Mouse (Mus musculus) limb, embryonic 10.5 days (tissue): Measurements from ENCODE around the gene Rhof. TPM values are rescaled to one million over a fixed set of nuclear protein-coding genes. Genes with fewer than 3 reads are reported as not detected.

Experiments
- DNase-seq: peaks from one replicate; pipeline ENCODE4 v3.0.0-alpha.2; 2017; ENCODE audit warnings: low spot score
- H3K27ac ChIP-seq: fragments of 300-500 bp; sonication (generic); 2 replicates; pipeline ENCODE4 v1.5.1; 2016; ENCODE audit warnings: mild to moderate bottlenecking
- H3K27me3 ChIP-seq: fragments of 300-500 bp; sonication (generic); 2 replicates; pipeline ENCODE4 v1.6.1; 2016; ENCODE audit warnings: low read depth, mild to moderate bottlenecking; ENCODE audit not compliant: poor library complexity, severe bottlenecking
- H3K36me3 ChIP-seq: fragments of 300-500 bp; sonication (generic); 2 replicates; pipeline ENCODE4 v1.6.1; 2016; ENCODE audit warnings: mild to moderate bottlenecking, moderate library complexity
- H3K4me1 ChIP-seq: fragments of 300-500 bp; sonication (generic); 2 replicates; pipeline ENCODE4 v1.6.1; 2016
- H3K4me3 ChIP-seq: fragments of 300-500 bp; sonication (generic); 2 replicates; pipeline ENCODE4 v1.5.1; 2016; ENCODE audit warnings: mild to moderate bottlenecking, moderate library complexity
- H3K9me3 ChIP-seq: fragments of 300-500 bp; sonication (generic); replicated peaks from 2 replicates; pipeline ENCODE4 v1.6.1; 2016; ENCODE audit warnings: mild to moderate bottlenecking
- WGBS: fragments of 180-500 bp; shearing (Covaris S2); methylation state at CpG from one replicate; pipeline ENCODE4 v1.1.7; 2016; 5-methylcytosine and 5-hydroxymethylcytosine counted together
- polyA plus RNA-seq: library from polyadenylated mRNA; unstranded; fragments of >200 nt; fragmentation: Nextera tagmentation; extraction: Ambion mirVana; gene quantifications from 2 replicates; pipeline ENCODE4 v1.2.1, GENCODE M21; 2016

The Rhof gene
- polyA plus RNA-seq, result 1.8 and 2.0 TPM in 2 replicates

DNA sequence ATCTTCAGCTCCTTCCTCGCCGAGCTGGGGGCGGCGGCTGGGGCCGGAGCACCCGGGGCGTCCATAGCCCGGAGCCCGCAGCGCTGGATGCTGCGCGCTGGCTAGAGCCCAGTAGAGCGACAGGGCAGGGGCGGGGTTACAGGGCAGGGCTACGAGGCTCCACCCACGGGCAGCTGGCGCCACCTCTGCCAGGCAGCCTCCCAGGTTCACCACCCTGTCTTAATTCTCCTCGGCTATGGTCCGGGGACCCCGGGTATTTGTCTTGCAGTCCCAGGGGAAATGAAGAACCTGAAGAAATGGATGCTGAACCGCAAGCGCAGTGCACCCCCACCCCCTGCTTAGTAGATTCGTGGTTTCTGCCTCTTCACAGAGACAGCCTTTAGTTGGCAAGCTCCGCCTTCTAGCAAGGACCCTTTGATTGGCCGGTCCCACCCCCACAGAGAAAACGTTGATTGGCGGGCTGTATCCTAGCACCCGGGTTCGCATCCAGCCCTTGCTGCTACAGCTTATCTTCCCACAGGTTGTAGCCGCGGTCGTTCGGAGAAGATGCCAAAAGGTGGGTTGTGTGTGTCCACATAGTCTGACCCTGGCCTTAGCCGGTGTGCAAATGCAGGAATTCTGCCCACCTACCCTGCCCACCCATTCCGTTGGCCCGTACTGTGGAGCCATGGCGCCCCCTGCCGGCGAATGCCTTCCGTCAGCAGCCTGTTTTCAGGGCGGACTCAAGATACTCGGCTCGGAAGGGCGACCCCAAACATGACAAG is at the start of gene Rhof:
TSS of gene Rhof (minus strand) at position 385 of the 764 bp plus-strand sequence.
- peaks cover 64% of the 10 kb centered on the region for H3K4me1 ChIP-seq
- H3K4me3 ChIP-seq, result peak within 1 kb of the TSS; percentile 53
- H3K27ac ChIP-seq, result peak within 1 kb of the TSS; percentile 69
- peak; percentile 87 for DNase-seq
- H3K36me3 ChIP-seq, result peaks cover 48% of the 10 kb centered on the region
- H3K27me3 ChIP-seq, result peaks cover 4% of the 10 kb centered on the region; the same call in 1 of the 2 replicates
- no peaks in the 10 kb centered on the region for H3K9me3 ChIP-seq
- WGBS, result 3% methylated on average over 44 of the region's 44 CpGs

DNA sequence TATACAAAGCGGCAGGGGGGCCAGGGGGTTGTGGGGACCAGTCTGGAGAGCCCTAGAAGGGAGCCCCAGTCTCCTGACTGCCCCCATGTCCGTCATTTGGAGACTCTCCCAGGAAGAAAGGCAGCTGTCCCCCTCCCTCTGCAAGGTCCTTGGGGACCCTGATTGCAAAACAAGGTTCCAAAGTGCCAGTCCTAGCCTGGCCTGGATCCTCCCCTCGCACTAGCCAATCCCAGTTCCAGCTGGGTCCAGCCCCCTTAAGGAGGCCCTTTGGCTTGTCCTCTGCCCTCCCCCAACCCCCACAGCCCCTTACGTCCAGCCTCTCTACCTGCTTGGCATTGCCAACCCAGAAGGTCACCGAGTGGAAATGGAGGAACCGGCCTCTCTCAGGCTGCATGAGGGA is 49.0 kb upstream of the Rhof start:
- DNase-seq, result no peak
- Histone ChIP-seq H3K4me1 (no peaks in the 10 kb centered on the region), H3K36me3 (no peaks in the 10 kb centered on the region), H3K9me3 (no peaks in the 10 kb centered on the region), H3K27me3 (0 out of 2 replicates have a peak, but pooled peaks cover 5% of the 10 kb centered on the region), H3K4me3 (no peak overlapping the region), H3K27ac (no peak overlapping the region)
- WGBS, result 79% methylated on average over 6 of the region's 6 CpGs

DNA sequence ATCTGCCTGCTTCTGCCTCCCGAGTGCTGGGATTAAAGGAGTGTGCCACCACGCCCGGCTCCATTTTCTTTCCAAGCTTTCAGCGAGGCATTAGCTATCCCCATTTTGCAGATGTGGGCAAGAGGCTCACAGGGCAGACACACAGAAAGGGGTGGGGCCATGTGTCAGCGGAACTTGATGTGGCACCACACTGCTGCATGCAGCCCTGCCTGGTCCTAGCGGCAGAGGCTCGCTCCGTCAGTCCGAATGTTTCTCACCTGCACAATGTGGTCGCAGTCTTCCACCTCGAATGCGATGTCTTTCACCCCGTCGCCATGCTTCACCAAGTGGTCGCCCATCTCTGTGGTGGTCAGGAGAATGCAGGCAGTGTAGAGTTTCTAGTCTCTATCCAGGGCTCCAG is 47.9 kb upstream of the Rhof start:
- no peak overlapping the region for H3K27ac ChIP-seq
- no peaks in the 10 kb centered on the region for H3K4me1 ChIP-seq
- H3K4me3 ChIP-seq, result no peak overlapping the region
- no peaks in the 10 kb centered on the region for H3K36me3 ChIP-seq
- 89% methylated on average over 15 of the region's 15 CpGs for WGBS
- no peaks in the 10 kb centered on the region for H3K9me3 ChIP-seq
- DNase-seq, result no peak
- H3K27me3 ChIP-seq, result 0 out of 2 replicates have a peak, but pooled peaks cover 5% of the 10 kb centered on the region

DNA sequence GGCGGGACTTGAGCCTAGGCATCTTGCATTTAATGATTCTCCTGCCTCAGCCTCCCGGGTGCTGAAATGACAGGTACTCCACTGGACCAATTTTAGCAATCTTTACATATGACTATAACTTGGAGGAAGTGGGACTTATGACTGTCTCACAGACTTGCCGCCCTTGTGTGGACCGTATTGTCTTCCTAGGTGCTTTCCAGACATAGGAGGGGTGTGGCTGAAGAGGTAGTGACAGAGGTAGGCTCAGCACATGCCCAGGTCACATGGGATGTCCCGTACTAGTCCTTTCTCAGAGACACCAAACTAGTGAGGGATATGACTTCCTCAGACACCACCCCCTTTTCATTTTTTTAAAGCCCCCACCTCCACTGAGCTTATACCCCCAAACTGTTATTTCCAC is 46.3 kb upstream of the Rhof start:
- Histone ChIP-seq H3K4me3 (no peak overlapping the region), H3K27me3 (no peaks in the 10 kb centered on the region), H3K4me1 (no peaks in the 10 kb centered on the region), H3K36me3 (no peaks in the 10 kb centered on the region), H3K27ac (no peak overlapping the region), H3K9me3 (no peaks in the 10 kb centered on the region)
- no peak for DNase-seq
- 89% methylated on average over 5 of the region's 5 CpGs for WGBS

DNA sequence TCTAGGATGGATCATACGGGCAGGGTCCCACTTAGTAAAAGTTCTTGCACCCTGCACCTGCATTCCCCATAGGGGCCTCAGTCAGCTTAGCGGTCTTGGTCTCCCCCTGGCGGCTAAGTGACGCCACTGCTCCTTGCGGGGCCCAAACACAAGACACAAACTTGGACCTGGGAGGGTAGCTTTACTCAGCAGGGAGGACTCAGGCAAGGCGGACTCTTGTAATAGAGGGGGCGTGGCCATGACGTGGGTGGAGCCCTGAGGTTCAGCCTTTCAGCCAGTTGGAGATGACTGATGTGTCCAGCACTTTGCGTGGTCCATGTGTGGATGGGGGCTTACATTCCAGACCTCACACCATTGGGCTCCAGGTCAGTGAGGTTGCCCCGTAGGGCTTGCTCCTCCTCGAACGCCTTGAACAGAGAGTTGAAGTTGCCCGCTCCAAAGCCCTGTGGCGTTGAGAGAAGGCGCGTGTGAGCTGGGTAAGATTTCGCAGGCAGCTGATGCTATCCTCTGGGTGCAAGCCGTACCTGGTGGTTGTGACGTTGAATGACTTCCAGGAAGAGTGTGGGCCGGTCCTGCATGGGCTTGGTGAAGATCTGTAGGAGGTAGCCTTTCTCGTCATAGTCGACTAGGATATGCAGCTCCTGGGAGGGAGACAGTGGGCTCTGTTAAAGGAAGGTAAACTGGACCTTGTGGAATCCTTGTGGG is 39.3 kb upstream of the Rhof start:
- Histone ChIP-seq H3K9me3 (no peaks in the 10 kb centered on the region), H3K4me3 (peak overlapping the region; percentile 45), H3K27me3 (no peaks in the 10 kb centered on the region), H3K27ac (peak overlapping the region; percentile 64; the same call in 1 of the 2 replicates), H3K36me3 (peaks cover 11% of the 10 kb centered on the region), H3K4me1 (peaks cover 22% of the 10 kb centered on the region)
- peak; percentile 92 for DNase-seq
- WGBS, result 13% methylated on average over 22 of the region's 22 CpGs

DNA sequence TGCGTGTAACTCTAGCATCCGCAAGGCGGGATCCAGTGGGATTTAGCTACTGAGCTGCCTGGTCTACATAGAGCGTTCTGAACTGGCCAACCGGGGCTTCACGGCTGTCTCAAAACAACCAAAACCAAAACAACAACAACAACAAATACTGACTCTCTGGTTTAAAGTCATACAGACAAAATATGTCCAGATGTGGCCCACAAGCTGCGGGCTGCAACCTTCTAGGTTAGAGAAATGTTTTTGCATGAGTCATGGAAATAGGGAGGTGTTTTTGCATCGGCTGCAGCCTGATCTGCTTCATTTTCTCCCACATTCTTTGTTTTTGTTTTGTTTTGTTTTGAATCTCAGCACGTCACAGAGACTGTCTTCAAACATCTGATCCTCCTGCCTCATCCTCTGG is 37.9 kb upstream of the Rhof start:
- no peak for DNase-seq
- H3K4me3 ChIP-seq, result no peak overlapping the region
- no peaks in the 10 kb centered on the region for H3K9me3 ChIP-seq
- peaks cover 26% of the 10 kb centered on the region for H3K36me3 ChIP-seq
- H3K27me3 ChIP-seq, result no peaks in the 10 kb centered on the region
- H3K27ac ChIP-seq, result no peak overlapping the region
- H3K4me1 ChIP-seq, result peaks cover 22% of the 10 kb centered on the region
- WGBS, result 86% methylated on average over 9 of the region's 9 CpGs

DNA sequence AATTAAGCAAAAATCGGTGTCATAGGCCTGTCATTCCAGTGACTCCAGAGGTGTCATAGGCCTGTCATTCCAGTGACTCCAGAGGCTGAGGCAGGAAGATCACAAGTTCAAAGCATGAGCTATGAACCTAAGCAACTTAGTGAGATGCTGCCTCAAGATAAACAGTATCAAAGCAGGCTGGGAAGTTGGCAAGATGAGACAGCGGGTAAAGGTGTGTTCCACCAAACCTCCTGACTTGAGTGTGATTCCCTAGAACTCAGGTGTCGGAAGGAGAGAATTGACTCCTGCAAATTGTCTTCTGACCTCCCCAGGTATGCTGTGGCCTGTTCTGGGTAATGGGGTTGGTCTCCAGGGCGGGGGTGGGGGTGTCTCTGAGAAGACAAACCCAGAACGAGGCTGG is 36.8 kb upstream of the Rhof start, which contains the start of gene Psmd9:
TSS of gene Psmd9 (plus strand) at position 130 of the 400 bp plus-strand sequence.
- H3K4me1 ChIP-seq, result peaks cover 22% of the 10 kb centered on the region
- H3K4me3 ChIP-seq, result no peak within 1 kb of the TSS
- no peaks in the 10 kb centered on the region for H3K9me3 ChIP-seq
- no peaks in the 10 kb centered on the region for H3K27me3 ChIP-seq
- no peak within 1 kb of the TSS for H3K27ac ChIP-seq
- DNase-seq, result no peak
- peaks cover 32% of the 10 kb centered on the region for H3K36me3 ChIP-seq
- 82% methylated on average over 5 of the region's 5 CpGs for WGBS

DNA sequence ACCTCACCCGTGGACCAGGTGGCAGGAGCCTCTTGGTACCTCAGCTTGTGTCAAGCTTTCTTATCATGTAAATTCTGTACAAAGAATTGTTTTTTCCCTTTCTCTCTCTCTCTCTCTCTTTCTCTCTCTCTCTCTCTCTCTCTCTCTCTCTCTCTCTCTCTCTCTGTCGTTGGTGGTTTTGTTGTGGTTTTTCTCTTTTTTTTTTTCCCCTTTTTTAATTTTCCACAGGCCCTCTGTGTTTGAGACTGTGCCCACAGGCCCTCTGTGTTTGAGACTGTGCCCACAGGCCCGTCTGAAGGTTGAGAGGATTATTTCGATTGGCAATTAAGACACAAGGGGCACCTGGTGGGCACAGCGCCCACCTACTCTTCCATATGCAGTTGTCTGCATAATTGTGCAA is 35.1 kb upstream of the Rhof start:
- H3K4me1 ChIP-seq, result peaks cover 15% of the 10 kb centered on the region
- DNase-seq, result no peak
- H3K4me3 ChIP-seq, result no peak overlapping the region
- WGBS, result 82% methylated on average over 5 of the region's 5 CpGs
- H3K36me3 ChIP-seq, result peaks cover 49% of the 10 kb centered on the region
- H3K27ac ChIP-seq, result no peak overlapping the region
- no peaks in the 10 kb centered on the region for H3K27me3 ChIP-seq
- no peaks in the 10 kb centered on the region for H3K9me3 ChIP-seq

DNA sequence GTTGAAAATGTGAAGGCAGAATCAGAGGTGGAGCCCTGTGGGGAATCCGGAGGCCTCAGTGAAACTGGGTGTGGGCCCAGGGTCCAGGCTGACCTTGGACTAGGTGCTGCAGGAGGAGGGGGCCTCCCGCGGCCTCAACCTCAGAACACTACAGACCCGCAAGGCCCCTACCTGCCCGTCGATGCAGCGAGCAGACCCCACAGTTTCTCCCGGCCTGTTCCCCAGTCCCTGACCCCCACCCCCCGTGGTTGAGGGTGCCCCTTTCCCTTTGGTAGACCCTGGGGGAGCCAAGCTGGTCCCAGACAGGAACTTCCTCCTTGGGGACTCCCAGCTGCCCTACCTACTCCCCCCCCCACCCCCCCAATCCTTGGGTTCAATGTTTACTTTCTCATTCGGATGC is 33.9 kb upstream of the Rhof start:
- no peaks in the 10 kb centered on the region for H3K27me3 ChIP-seq
- peaks cover 60% of the 10 kb centered on the region for H3K36me3 ChIP-seq
- H3K27ac ChIP-seq, result no peak overlapping the region
- DNase-seq, result no peak
- WGBS, result 92% methylated on average over 10 of the region's 10 CpGs
- peaks cover 4% of the 10 kb centered on the region; the same call in 1 of the 2 replicates for H3K4me1 ChIP-seq
- no peak overlapping the region for H3K4me3 ChIP-seq
- no peaks in the 10 kb centered on the region for H3K9me3 ChIP-seq

DNA sequence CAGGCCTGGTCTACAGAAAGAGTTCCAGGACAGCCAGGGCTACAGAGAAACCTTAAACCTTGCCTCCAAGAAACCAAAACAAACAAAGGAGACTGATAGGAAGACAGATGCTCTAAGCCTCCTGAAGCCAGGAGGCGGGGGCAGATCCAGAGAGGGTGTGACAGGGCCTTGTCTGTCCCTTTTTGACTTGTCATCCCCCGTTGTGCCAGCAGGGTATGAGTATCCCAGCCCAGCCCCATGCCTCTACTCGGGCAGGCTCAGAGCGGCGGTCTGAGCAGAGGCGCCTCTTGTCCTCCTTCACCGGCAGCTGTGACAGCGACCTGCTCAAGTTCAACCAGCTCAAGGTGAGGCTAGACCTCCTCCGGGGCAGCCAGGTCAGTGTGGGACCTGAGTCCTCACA is 30.4 kb upstream of the Rhof start:
- Histone ChIP-seq H3K4me3 (no peak overlapping the region), H3K4me1 (no peaks in the 10 kb centered on the region), H3K27ac (no peak overlapping the region), H3K9me3 (no peaks in the 10 kb centered on the region), H3K27me3 (no peaks in the 10 kb centered on the region), H3K36me3 (peaks cover 93% of the 10 kb centered on the region)
- WGBS, result 86% methylated on average over 9 of the region's 9 CpGs
- no peak for DNase-seq

DNA sequence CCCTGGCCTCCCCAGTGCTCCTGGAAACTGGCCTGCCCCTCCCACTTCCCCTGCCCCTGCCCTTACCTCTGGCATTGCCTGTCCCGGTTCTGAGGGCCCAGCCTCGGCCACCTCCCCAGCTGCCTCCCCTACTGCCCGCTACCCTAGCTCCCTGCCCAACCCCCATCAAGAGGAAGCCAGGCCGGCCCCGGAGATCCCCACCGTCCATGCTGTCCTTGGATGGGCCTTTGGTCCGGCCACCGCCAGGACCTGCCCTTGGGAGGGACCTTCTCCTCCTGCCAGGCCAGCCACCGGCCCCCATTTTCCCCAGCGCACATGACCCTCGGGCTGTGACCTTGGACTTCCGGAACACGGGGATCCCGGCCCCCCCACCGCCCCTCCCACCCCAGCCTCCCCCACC is 27.8 kb upstream of the Rhof start:
- 97% methylated on average over 15 of the region's 15 CpGs for WGBS
- no peaks in the 10 kb centered on the region for H3K4me1 ChIP-seq
- H3K9me3 ChIP-seq, result no peaks in the 10 kb centered on the region
- DNase-seq, result no peak
- peaks cover 91% of the 10 kb centered on the region for H3K36me3 ChIP-seq
- no peaks in the 10 kb centered on the region for H3K27me3 ChIP-seq
- no peak overlapping the region for H3K27ac ChIP-seq
- no peak overlapping the region for H3K4me3 ChIP-seq

DNA sequence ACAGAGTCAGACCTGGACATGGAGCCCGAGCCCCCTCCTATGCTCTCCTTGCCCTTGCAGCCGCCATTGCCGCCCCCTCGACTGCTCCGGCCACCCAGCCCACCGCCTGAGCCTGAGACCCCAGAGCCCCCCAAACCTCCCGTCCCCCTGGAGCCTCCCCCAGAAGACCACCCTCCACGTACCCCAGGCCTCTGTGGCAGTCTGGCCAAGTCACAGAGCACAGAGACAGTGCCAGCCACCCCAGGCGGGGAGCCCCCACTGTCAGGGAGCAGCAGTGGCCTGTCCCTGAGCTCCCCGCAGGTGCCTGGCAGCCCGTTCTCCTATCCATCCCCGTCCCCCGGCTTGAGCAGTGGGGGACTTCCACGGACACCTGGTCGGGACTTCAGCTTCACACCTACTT is 27.4 kb upstream of the Rhof start:
- H3K4me1 ChIP-seq, result no peaks in the 10 kb centered on the region
- WGBS, result 96% methylated on average over 15 of the region's 15 CpGs
- H3K4me3 ChIP-seq, result no peak overlapping the region
- H3K27me3 ChIP-seq, result no peaks in the 10 kb centered on the region
- H3K36me3 ChIP-seq, result peaks cover 95% of the 10 kb centered on the region
- H3K9me3 ChIP-seq, result no peaks in the 10 kb centered on the region
- no peak overlapping the region for H3K27ac ChIP-seq
- no peak for DNase-seq

DNA sequence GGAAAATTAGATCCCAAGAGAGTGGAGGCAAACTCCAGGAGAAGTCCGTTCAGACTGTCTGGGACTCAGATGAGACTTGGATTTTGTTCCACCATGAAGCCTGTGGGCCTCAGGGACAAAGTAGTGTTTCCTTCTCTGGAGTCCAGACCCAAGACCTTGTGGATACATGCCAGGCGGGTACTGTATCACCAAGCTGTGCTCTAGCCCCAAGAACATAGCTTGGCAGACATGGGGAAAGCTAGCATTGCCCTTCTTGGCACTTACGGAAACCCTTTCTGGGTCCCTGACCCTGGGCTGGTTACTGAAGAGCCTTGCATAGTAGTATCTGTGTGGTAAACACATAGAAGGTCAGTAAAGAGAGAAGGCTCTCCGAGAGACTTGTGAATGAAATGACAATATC is 27.0 kb upstream of the Rhof start:
- Histone ChIP-seq H3K4me3 (no peak overlapping the region), H3K36me3 (peaks cover 96% of the 10 kb centered on the region), H3K27me3 (no peaks in the 10 kb centered on the region), H3K4me1 (no peaks in the 10 kb centered on the region), H3K9me3 (no peaks in the 10 kb centered on the region), H3K27ac (no peak overlapping the region)
- DNase-seq, result no peak
- 87% methylated on average over 4 of the region's 4 CpGs for WGBS
